Mouse (Mus musculus) C2C12 (cell line): ENCODE measurements around the gene Olfr1329. TPM values are rescaled to one million over a fixed set of nuclear protein-coding genes. Genes with fewer than 3 reads are reported as not detected.
"Not testable (repeated sequence)": the region's sequence is repeated elsewhere in the genome, so short reads cannot be mapped to it uniquely, and the experiment has no call there.

ENCODE experiments used
- H3K27me3 ChIP-seq: one replicate; pipeline ENCODE4 v1.6.1; 2011; ENCODE audit not compliant: control insufficient read depth, insufficient read depth, insufficient read length
- H3K36me3 ChIP-seq: one replicate; pipeline ENCODE4 v1.6.1; 2011; ENCODE audit not compliant: control insufficient read depth, insufficient read depth
- H3K4me3 ChIP-seq: one replicate; pipeline ENCODE4 v1.5.1; 2011; ENCODE audit warnings: mild to moderate bottlenecking, control low read depth; ENCODE audit not compliant: poor library complexity, insufficient read depth, severe bottlenecking
- H3K79me2 ChIP-seq: one replicate; pipeline ENCODE4 v1.6.1; 2011; ENCODE audit not compliant: control insufficient read depth, insufficient read depth
- H3K79me3 ChIP-seq: one replicate; pipeline ENCODE4 v1.6.1; 2011; ENCODE audit warnings: low read depth, control low read depth
- H3ac ChIP-seq: one replicate; pipeline ENCODE3; 2011; ENCODE audit warnings: low read depth; ENCODE audit not compliant: control insufficient read depth, insufficient read length
- CEBPB ChIP-seq: IDR thresholded peaks from one replicate; pipeline ENCODE4 v1.6.1; 2011; ENCODE audit warnings: low read depth, mild to moderate bottlenecking, control low read depth, moderate library complexity
- CTCF ChIP-seq: IDR thresholded peaks from one replicate; pipeline ENCODE4 v1.5.1; 2011; ENCODE audit not compliant: control insufficient read depth, insufficient read depth, insufficient read length
- FOSL1 ChIP-seq: IDR thresholded peaks from one replicate; pipeline ENCODE4 v1.8.0; 2011; ENCODE audit warnings: mild to moderate bottlenecking, low read length; ENCODE audit not compliant: poor library complexity, insufficient read depth, severe bottlenecking
- MAX ChIP-seq: IDR thresholded peaks from one replicate; pipeline ENCODE4 v1.6.1; 2011; ENCODE audit warnings: mild to moderate bottlenecking, control low read depth
- MYOD1 ChIP-seq: IDR thresholded peaks from one replicate; pipeline ENCODE4 v1.6.1; 2011; ENCODE audit warnings: low read depth; ENCODE audit not compliant: control insufficient read depth, insufficient read length
- MYOG ChIP-seq: IDR thresholded peaks from one replicate; pipeline ENCODE4 v1.6.1; 2011; ENCODE audit not compliant: control insufficient read depth, insufficient read length; ENCODE audit errors: extremely low read depth
- USF1 ChIP-seq: IDR thresholded peaks from one replicate; pipeline ENCODE4 v1.6.1; 2011; ENCODE audit warnings: low read depth, mild to moderate bottlenecking, control low read depth, moderate library complexity
- long read RNA-seq, 2 experiments: library from polyadenylated mRNA; unstranded; transcript quantifications; one replicate each; pipeline ENCODE4 v2.0.0; 2019 to 2020
- polyA plus RNA-seq: library from polyadenylated mRNA; unstranded; fragments of >200 nt; fragmentation: generic; extraction: Trizol; gene quantifications from one replicate; pipeline ENCODE4 v1.2.1, GENCODE M21; 2012; ENCODE audit warnings: missing spikeins

Gene Olfr1329
- not detected for polyA plus RNA-seq
- long read RNA-seq, experiment 1 = 0 reads
- long read RNA-seq, experiment 2 = 0 reads

DNA sequence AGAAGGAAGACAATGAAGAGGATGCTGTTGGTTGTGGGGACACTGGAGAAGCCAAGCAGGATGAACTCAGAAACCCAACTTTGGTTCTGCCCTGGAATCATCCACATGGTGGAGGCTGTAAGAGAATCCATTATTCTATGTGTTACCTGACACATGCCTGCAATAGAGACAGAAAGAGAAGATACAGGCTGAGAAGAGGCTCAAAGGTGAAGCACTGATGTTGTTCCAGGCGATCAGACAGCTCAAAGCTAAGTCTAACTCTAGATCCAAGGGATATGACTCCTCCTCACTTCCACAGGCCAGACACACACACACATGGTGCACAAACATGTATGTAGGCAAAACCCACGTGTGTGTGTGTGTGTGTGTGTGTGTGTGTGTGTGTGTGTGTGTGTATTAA lies at the start of gene Olfr1329:
TSS of gene Olfr1329 (minus strand) at position 101 of the 400 bp plus-strand sequence.
- H3ac ChIP-seq, H3K36me3 ChIP-seq, H3K79me2 ChIP-seq, H3K27me3 ChIP-seq, H3K79me3 ChIP-seq, H3K4me3 ChIP-seq: not testable (repeated sequence)

- H3K27me3 ChIP-seq = peaks cover 7% of the 10 kb centered on the region
- H3K79me3 ChIP-seq = no peaks in the 10 kb centered on the region
- H3K79me2 ChIP-seq = no peaks in the 10 kb centered on the region
- no peak within 1 kb of the TSS for H3ac ChIP-seq
- H3K36me3 ChIP-seq = no peaks in the 10 kb centered on the region
- TF ChIP-seq CTCF = no peak
- no peak for TF ChIP-seq FOSL1
- TF ChIP-seq MYOG = no peak
- no peak for TF ChIP-seq USF1
- no peak for TF ChIP-seq MYOD1
- TF ChIP-seq MAX = no peak
- no peak for TF ChIP-seq CEBPB
- no peak within 1 kb of the TSS for H3K4me3 ChIP-seq
Measured at GRCm38 (mm10) chr4:118961141-118961628, 43.9 kb upstream of the Olfr1329 start, which contains the start of gene Lao1. TSS of gene Lao1 (plus strand) at chr4:118961578.

GRCm38 (mm10) chr4:118958812-118959211 lies 41.5 kb upstream of the Olfr1329 start:
- peaks cover 19% of the 10 kb centered on the region for H3K27me3 ChIP-seq
- no peak overlapping the region for H3ac ChIP-seq
- no peaks in the 10 kb centered on the region for H3K79me3 ChIP-seq
- no peaks in the 10 kb centered on the region for H3K79me2 ChIP-seq
- H3K36me3 ChIP-seq = no peaks in the 10 kb centered on the region
- no peak overlapping the region for H3K4me3 ChIP-seq
- TF ChIP-seq MAX (no peak), USF1 (no peak), FOSL1 (no peak), CTCF (no peak), CEBPB (no peak), MYOG (no peak), MYOD1 (no peak)

GRCm38 (mm10) chr4:118938512-118938911 lies 21.2 kb upstream of the Olfr1329 start, which contains the start of gene Olfr1328:
TSS of gene Olfr1328 (minus strand) at chr4:118938612.
- no peak for TF ChIP-seq MYOD1
- TF ChIP-seq MYOG = no peak
- TF ChIP-seq MAX = no peak
- no peak for TF ChIP-seq CEBPB
- TF ChIP-seq FOSL1 = no peak
- TF ChIP-seq USF1 = no peak
- no peak for TF ChIP-seq CTCF
- H3K4me3 ChIP-seq = no peak within 1 kb of the TSS
- no peaks in the 10 kb centered on the region for H3K36me3 ChIP-seq
- no peak within 1 kb of the TSS for H3ac ChIP-seq
- H3K27me3 ChIP-seq = no peaks in the 10 kb centered on the region
- no peaks in the 10 kb centered on the region for H3K79me3 ChIP-seq
- H3K79me2 ChIP-seq = no peaks in the 10 kb centered on the region

DNA sequence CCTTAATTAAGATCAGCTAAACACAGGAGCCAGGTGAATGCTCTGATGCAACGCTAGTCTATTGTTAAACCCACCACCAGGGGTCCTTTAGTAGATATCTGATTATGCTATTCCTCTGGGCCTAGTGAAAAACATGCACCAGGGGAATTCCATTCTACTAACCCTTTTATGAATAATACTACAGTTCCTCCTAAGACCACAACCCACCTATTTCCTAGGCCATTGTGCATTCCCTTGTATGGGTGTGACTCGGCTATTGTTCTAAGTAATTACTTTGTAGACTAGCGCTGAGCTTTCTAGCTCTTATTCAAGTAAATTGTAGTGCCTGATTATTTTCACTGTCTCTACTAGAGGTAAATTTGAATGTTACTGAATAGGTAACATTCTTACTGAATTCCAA lies 14.1 kb upstream of the Olfr1329 start:
- not testable (repeated sequence) for H3K36me3 ChIP-seq, H3ac ChIP-seq, H3K4me3 ChIP-seq

GRCm38 (mm10) chr4:118901981-118902380 lies 15.3 kb downstream of the Olfr1329 start:
- TF ChIP-seq FOSL1 (no peak), USF1 (no peak), CTCF (no peak), CEBPB (no peak), MYOG (no peak), MAX (no peak), MYOD1 (no peak)
- H3K36me3 ChIP-seq = no peaks in the 10 kb centered on the region
- H3K4me3 ChIP-seq = no peak overlapping the region
- H3K79me3 ChIP-seq = no peaks in the 10 kb centered on the region
- H3K79me2 ChIP-seq = no peaks in the 10 kb centered on the region
- H3ac ChIP-seq = no peak overlapping the region
- H3K27me3 ChIP-seq = no peaks in the 10 kb centered on the region

More for the DNA sequence above, 14.1 kb upstream of the Olfr1329 start:
- H3K27me3 ChIP-seq, H3K79me3 ChIP-seq, H3K79me2 ChIP-seq: not testable (repeated sequence)
